Mouse (Mus musculus): ENCODE data around the gene Ago1.
A peak's percentile ranks its signal among the peaks of the same experiment; 100 is the strongest.

Gene Ago1

DNA sequence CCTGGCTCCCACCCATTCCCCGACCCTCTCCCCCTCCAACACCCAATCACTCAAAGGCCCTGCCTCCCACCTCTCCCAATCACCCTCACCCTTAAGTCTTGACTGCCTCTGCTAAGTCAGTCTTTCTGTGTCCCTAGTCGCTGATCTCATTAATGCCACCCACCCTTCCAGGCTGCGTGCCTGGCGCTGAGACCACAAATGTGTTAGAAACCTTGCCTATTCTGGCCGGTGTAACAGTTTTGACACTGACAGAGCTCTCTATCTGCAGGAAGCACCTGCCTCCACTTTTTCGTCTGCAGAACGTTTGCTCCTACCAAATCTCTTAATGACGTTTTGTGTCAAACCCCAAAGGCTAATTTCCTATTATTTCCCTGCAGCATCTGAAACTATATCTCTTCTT lies 542 bp upstream of the Ago1 start:
- DNase-seq: no peak

DNA sequence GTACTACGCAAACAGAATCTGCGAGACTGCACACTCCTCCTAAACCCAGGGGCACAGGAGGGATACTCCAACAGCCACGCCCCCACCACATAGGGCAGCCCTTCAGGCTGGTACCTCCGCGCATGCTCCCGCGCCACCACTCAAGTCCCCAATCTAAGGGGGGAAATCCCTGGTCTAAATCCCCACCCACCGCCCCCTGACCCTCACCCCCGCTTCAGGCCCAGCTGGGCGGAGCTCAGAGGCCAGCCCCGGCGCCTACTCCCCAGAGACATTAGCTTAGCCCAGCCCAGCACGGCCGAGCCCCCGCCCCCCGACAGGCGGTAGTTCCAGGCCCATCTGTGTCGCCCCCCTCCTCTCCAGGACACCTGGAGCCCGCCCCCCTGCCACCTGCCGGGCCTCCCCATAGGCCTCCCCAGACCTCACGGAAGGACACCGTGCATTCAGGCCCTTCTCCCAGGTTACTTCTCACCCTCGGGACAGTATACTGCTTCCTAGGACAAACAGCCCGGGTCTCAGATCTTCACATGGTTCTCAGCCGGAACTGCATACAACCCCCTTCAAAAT lies 580 bp downstream of the Ago1 start:
- peak; percentile 46 for DNase-seq

DNA sequence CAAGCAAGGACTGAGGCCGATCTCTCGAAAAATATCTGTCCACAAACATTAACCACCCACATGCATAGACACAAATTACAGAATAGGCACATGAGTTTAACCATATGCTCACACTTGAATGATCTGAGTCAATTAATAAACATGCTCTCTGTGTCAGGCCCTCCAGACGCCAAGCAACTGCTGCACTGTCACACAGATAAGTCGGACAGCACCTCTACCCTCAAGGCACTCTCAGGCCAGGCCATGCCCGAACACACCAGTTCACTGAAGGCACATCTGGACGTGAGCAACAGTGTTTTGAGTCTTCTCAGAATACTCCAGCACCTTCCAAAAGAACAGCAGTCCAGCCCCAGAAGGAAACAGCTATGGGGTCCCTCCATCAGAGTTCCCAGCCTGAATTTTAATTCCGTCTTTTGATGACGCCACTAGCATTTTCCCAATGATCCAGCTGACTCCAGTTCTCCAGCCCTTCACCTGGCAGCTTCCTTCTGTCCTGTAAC lies 2.1 kb downstream of the Ago1 start:
- DNase-seq: no peak

DNA sequence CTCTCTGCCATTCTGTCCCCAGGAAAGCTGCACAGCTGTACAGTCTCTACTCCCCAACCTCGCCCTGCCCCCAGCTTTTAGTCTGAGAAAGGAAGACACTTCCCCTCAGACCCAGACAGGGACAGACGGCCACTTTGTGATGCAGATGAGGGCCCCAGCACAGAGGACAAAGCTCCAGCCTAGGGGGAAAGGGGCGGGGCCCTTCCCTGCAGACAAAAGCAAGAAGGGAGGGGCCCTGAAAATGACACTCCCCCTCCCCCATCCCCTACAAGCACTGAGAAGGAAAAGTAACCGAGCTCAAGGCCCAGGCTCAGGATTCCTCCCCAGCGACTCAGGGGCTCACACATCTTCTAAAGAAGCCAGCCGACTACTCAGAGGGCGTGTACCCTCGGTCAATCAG lies 2.5 kb downstream of the Ago1 start:
- peak; percentile 20 for DNase-seq

DNA sequence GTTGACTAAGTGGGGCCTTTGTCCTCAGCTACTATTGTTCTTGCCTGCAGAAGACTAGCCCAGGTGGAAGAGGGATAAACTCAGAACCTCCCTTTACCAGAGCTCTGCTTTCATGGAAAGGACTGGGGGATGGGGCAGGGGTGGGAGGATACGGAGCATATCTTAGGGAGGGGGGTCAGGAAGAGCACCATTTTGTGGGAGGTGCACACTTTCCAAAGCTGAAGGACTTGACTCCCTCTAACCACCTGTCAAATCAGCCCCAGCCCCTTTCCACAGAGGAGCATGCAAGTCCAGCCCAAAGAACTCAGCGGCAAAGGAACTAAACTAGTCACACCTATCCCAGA lies 3.5 kb downstream of the Ago1 start:
- DNase-seq: no peak

DNA sequence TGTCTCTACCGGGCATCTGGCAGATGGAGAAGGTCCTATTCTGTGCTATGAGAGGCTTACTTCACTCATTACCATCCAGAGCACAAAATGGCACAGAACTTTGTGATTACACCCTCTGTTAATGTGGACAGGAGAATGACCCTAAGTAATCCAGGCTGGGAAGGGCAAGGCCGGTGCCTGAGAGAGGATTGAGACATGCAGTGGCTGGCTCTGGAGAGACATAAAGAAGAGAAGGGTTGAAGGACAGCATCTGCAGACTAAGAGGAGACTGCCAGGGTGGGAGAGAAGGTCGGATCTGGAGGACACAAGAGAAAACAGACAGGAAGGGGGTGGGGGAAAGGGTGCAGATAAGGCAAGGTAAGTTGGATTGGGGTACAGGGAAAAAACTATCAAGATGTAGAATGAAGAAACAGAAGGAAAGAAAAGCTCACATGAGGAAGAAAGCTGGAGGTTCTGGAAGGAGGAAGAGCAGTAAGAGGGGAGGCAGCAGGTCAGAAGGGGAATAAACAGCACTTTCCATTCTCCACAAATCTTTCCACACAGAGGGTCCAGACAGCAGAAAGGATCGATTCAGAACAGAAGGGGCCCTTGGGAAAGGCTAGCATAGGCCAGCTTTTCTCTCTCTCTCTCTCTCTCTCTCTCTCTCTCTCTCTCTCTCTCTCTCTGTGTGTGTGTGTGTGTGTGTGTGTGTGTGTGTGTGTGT lies 4.0 kb downstream of the Ago1 start:
- DNase-seq: no peak

DNA sequence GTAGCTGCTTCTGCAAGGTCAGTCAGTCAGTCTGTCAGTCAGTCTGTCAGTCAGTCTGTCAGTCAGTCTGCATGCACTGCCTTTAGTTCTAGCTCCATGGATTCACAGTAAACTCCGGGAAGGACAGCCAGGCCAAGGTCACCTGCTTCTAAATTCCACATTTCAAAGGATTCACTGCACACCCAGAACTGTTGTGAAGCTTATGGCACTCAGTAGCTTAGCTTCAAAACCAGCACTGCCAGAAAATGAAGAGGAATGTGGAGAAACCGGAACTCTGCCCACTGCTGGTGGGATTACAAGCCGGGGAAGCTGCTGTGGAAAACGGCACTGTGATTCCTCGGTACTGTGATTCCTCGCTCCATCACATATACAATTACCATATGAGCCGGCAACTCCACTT lies 12.9 kb downstream of the Ago1 start:
- no peak for DNase-seq

DNA sequence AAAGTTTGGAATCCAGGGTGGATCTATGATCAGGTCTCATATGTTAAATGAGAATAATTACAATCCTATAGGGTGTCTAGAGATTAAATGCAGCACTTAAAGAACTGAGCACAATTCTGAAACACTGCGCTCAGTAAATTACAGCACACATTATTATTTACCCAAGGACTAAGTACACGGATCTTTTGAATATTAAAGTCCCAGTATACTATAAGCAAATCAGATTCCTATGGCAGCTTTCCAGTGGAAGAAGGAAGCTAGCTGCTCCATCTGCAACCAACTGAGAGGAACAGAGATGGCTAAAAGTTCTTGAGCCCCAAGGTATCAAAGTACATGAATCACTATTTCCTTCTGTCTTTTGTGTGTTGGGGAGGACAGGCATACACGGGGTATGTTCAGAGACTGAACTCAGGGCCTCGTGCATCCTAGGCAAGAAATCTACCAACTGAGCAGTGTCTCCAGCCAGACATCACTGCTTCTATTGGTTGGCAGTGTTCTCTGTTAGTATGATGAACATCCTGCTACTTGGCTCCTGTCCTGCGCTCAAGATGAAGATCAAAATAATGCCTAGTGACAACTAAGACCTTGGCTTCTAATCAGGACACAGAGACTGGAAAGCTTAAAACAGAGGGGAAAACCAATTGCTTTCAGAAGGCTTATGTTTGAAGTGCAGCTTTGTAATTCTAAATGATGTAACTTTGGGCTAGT lies 13.7 kb downstream of the Ago1 start:
- DNase-seq: no peak

DNA sequence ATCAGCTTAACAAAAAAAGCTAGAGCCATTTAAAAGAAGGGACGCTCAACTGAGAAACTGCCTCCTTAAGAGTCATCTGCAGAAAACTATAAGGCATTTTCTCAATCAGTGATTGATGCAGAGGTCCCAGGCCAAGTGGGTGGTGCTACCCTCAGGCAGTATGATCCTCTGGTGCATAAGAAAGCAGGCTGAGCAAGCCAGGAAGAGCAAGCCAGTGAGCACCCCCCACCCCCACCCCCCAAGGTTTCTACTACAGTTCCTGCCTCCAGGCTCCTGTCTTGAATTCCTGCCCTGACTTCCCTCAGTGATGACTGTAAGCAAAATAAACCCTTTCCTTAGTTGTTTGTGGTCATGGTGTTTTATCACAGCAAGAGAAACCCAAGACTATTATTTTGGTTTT lies 18.1 kb downstream of the Ago1 start:
- DNase-seq: no peak

DNA sequence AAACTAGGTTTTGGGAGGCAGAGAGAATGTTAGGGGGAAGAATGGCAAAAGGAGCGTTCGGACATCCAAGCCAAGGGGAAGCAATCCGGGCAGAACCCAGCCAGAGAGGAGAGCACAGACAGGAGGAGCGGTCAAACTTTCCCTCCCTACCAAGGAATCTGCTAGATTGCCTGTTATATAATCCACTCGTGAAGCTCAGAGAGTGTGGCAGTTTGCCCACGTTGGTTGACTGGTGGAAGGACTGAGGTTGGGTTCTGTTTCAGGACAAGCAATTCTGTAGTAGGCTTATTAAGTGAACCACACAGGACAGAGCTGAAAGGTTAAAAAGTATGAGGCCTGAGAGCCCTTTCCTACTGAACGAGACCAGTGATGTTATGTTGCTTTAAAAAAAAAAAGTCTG lies 21.3 kb downstream of the Ago1 start:
- no peak for DNase-seq

DNA sequence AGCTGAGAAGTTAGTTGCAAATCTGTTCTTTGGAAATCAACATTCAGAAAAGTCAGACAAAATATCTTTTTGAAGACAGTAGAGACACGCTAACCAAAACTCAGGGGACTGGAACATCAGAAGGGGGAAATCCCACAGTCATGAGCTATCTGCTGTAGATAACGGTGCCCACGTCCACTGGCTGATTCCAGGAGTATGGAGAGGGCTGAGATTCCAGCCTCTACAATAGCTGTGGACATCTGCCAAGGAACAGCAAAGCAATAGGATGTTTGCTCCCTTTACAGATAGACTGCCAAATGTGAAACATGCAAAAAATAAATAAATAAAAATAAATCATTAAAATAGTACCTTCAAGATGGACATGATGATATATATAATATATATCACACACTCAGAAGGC lies 23.9 kb downstream of the Ago1 start:
- no peak for DNase-seq

DNA sequence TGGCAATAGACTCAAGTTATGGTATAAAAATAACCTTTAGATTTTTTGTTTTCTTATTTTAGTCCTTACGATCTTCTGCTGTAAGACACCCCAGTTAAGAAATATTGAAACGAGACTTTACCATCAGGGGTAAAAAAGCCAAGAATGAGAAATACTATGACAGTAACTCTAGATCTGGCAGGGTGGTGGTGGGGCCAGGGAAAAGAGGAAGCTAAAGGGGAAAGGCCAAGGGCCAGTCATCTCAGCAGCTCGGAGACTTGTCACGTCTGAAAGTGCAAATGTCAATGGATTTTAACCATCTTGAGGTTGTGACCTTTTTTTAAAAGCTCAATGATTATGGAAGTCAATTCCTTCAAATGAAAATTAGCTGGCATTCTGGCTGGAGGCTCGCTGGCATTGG lies 30.1 kb downstream of the Ago1 start:
- DNase-seq: no peak

DNA sequence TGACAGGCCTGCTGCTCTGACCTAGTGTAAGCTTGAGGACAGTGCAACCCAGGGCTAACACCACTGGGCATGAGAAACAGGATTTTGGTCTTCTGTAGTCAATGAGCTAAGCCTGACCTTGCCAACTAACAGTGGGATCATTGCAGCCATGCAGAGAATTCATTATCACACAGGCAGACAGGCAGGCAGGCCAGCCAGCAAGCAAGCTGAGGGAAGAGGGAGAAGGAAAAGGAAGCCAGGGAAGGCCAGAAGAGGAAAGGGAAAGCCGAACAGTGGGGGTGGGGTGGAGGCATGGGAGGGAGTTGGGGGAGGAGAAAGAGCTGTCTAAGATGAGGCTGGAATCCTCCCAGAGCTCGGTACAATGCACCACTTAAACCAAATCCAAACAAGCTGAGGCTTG lies 32.1 kb downstream of the Ago1 start:
- DNase-seq: peak; percentile 26

DNA sequence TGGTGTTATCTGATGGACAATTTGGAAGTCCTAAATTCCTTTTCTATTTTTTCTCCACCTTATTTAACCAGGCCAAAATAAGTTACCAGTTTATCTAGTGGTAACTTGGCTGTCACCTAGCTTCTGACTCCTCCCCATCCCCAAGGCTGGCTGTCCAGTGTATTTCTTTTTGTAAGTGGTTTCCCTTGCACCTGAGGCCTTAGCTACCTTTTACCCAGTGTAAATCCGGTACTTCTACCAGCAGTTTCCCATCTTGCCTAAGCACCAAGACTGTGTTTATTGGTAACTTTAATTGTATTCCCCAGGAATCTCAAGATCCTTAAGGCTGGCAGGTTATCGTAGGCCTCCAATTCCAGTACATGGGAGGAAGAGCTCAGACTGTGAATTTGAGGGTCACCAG lies 34.3 kb downstream of the Ago1 start:
- no peak for DNase-seq

DNA sequence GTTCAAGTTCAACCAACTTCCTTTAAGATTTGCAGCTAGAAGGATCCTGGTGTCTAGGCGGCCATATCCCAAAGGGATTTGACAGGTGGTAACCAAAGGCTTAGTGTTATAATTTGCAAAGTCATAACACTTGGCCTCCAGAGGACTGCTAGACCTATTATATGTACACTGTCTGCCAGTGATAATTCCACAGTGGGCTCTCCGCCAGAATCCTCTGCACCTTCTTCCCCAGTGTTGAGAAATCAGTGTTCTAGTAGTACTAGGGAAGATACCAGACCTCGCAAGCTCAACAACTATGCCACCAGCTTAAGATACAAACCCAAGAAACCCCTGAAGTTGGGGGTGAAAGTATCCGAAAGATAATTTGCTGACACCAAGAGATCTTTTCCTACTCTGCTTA lies 35.2 kb downstream of the Ago1 start:
- DNase-seq: no peak

DNA sequence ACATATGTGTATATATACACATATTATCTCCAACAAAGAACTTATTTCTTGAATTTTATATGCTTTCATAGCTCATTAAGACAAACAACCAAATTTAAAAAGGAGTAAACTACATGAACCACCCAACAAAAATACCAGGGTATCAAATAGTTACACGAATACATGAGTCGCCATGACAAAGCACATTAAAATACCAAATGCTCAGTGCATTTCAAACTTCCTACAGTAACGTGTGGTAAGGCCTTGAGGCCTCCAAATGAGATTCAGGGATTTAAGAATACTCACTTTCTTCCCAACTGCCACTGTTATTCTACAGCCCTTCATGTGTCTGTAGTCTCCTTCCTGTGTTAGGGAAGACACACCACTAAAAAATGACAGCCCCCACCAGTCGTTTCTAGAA lies 36.6 kb downstream of the Ago1 start:
- DNase-seq: no peak

DNA sequence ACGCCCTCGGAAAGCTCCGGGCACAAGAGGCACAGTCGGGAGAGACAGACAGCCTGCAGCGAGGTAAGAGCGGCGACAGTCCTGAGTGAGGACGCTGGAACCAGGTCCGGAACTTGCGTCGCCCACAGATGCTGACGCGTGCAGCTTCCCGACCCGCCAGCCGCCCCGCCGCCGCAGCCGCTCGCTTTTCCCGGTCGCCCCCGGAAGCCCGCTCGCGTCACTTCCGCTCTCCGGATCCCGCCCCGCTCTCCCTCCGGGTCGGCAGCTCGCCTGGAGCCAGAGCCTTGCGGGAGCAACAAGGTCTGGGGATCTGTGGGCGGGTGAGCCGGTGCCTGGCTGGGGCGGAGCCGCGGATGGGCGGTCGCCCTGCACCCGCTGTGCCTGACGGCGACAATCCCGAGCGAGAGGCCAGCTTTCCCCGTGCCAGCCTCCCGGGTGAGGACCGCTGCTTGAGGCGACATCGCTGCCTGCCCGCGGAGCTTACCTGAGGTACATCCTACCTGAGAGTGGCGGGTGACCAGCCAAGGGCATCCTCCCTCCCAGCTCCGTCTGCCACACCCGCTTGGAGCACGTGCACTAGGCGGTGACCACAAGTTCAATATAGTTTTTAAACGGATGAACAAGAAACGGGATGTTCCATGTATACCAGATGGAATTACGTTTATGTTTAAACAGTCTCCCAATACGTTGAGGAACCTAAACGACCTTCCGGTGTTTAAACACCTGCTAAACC lies 38.9 kb downstream of the Ago1 start, which contains the start of gene Ago3:
Ago3 (minus strand) TSS at position 210 of the 733 bp plus-strand sequence.
- peak; percentile 93 for DNase-seq

DNA sequence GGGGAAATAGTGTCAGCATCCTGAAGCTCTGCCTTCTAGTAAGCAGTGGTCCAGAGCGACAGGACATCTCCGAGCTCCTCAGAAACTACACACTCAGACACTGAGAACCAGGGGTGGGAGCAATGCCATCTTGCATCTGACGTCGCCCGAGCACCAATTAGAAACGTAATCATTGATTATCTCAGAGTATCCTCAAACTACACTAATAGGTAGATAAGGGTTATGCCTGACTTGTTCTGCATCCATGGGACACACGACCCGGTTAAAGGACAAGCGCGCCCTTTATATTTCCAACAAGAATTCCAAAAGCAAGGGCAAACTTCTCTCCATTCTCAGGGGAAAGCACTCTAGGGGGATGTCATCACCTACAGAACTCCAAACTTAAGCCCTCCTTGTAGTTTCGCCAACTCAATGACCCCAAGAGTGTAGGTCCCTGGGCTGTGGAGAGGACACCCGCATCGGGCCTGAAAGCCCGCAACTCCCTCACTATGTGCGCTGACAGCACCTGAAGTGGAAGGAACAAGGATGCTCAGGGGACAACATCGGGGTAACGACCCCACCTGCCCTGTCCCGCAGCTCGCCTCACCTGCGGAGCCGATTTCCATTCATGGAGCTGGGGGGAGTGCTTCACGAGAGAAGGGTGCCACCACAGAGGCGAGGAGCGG lies 39.6 kb downstream of the Ago1 start:
- no peak for DNase-seq

DNA sequence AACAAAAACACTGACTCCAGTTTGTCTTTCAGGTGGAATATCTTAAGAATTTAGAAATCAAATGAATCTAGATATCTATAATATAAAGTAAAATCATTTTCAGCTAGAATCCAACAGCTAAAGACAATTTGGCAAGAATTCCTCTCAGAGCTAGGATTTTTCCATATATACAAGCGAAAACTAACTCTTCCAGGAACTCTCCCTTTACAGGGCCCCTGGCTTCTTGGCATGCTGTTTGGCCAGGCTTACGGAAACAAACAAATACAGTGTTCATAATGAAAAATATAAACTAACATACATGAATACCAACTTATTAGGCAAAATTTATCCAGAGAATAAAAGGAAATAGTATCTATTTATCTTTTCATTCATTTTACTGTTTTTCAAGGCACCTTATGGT lies 44.5 kb downstream of the Ago1 start:
- no peak for DNase-seq

DNA sequence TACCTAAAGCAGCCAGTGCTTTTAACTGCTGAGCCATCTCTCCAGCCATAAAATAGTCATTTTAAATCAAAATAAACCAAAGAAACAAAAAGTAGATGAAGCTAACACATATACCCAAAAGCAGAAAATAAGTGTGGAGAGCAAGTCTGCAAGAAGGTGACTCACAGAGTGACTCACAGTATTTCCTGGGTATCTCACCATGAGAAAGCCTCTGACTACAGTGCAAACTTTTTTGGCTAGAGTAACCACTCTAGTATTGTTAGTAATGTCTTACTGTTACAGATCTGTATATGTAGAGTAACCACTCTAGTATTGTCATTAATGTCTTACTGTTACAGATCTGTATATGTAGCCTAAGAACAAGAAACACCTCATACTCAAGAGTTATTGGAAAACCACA lies 52.7 kb downstream of the Ago1 start:
- no peak for DNase-seq

DNA sequence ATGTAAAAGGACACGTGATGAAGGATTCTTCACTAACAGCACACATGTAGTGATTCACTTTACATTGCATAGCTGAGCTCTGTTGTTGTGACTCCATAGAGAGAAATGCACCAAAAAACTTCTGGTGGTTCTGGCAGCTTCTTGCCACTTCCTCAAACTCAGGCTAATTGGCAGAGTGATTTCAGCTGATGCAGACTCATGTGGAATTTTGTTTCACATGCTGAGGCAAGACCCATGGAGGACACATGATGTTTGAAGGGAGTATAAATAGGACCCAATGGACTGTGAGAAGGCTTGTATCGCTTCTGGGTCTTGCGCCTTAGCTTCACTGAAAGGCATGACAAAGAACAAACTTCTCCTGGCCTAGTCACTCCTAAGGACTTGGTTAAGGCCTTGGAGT lies 55.9 kb downstream of the Ago1 start:
- DNase-seq: no peak
